ENCODE assay signal across 20 mouse cellular contexts in genomic region chr1:60750201-60750765, GRCm38 (mm10). TPM values are rescaled to one million over a fixed set of nuclear protein-coding genes. Genes with fewer than 3 reads are reported as not detected.
DNase-seq lines count a peak whose midpoint lies in the region; ATAC-seq lines count a peak whose summit lies in the region.
"Had no signal": no experiment of that assay in that cellular context is flagged by ENCODE, and none has a peak within 500 bp of the region (broad histone marks: within the 10 kb centered on the region; RNA-seq: fewer than 3 reads in every experiment).

No protein-coding gene starts in this region.

- intact Hi-C loops in left cerebral cortex, postnatal 4 days (cut with DNase I), result no loop called here

- no peak overlapping the region for H3K4me3 ChIP-seq in kidney, embryonic 15.5 days (replicated peaks)
- H3K4me3 ChIP-seq in kidney, embryonic 14.5 days (ENCODE audit: low read length), result no peak overlapping the region
- H3K4me3 ChIP-seq in midbrain, embryonic 11.5 days (ENCODE audit: low read depth, low read length), result no peak overlapping the region
- no peak overlapping the region for H3K4me3 ChIP-seq in midbrain, embryonic 14.5 days (replicated peaks; ENCODE audit: low read depth, low read length)
- H3K4me3 ChIP-seq: embryonic facial prominence, embryonic 10.5 days; forebrain, embryonic 13.5 days; gastrocnemius, adult 2 months; heart, embryonic 12.5 days; hindbrain, embryonic 10.5 days had no signal

- no peaks in the 10 kb centered on the region for H3K9me3 ChIP-seq in kidney, embryonic 15.5 days (replicated peaks)
- no peaks in the 10 kb centered on the region for H3K9me3 ChIP-seq in kidney, embryonic 14.5 days (ENCODE audit: control insufficient read depth, low read length)
- no peaks in the 10 kb centered on the region for H3K9me3 ChIP-seq in midbrain, embryonic 11.5 days (ENCODE audit: control insufficient read depth, low read length)
- H3K9me3 ChIP-seq in midbrain, embryonic 14.5 days (ENCODE audit: control insufficient read depth, low read length), result no peaks in the 10 kb centered on the region
- H3K9me3 ChIP-seq: embryonic facial prominence, embryonic 10.5 days; forebrain, embryonic 13.5 days; G1E; heart, embryonic 12.5 days; hindbrain, embryonic 10.5 days had no signal

- ATAC-seq in kidney, embryonic 15.5 days (replicated peaks; ENCODE audit: low FRiP score), result no peak
- ATAC-seq in kidney, embryonic 14.5 days (ENCODE audit: low FRiP score, low TSS enrichment), result no peak
- no peak for ATAC-seq in midbrain, embryonic 11.5 days (ENCODE audit: low FRiP score)
- no peak for ATAC-seq in midbrain, embryonic 14.5 days (ENCODE audit: low FRiP score, low TSS enrichment)
- peak; percentile 5 for ATAC-seq in inflammation-experienced regulatory T-cells, adult 6 months
- ATAC-seq: forebrain, embryonic 13.5 days; forebrain, postnatal 0 days had no signal

- H3K9ac ChIP-seq in kidney, embryonic 15.5 days, result no peak overlapping the region
- H3K9ac ChIP-seq in kidney, embryonic 14.5 days (ENCODE audit: low read depth, low read length), result no peak overlapping the region
- H3K9ac ChIP-seq in midbrain, embryonic 11.5 days (ENCODE audit: low read length), result no peak overlapping the region
- no peak overlapping the region for H3K9ac ChIP-seq in midbrain, embryonic 14.5 days (replicated peaks; ENCODE audit: low read length)
- H3K9ac ChIP-seq: forebrain, embryonic 13.5 days; forebrain, postnatal 0 days; heart, embryonic 12.5 days; hindbrain, embryonic 14.5 days had no signal

- no peaks in the 10 kb centered on the region for H3K36me3 ChIP-seq in kidney, embryonic 15.5 days
- no peaks in the 10 kb centered on the region for H3K36me3 ChIP-seq in kidney, embryonic 14.5 days (ENCODE audit: control insufficient read depth, insufficient read depth, low read length)
- no peaks in the 10 kb centered on the region for H3K36me3 ChIP-seq in midbrain, embryonic 11.5 days (ENCODE audit: control insufficient read depth, insufficient read depth, low read length)
- H3K36me3 ChIP-seq in midbrain, embryonic 14.5 days (ENCODE audit: control insufficient read depth, insufficient read depth, low read length), result no peaks in the 10 kb centered on the region
- H3K36me3 ChIP-seq: embryonic facial prominence, embryonic 10.5 days; G1E; heart, embryonic 12.5 days; hindbrain, embryonic 10.5 days had no signal

- DNase-seq in midbrain, embryonic 11.5 days (ENCODE audit: low spot score, missing footprints), result peak; percentile 51
- no peak for DNase-seq in midbrain, embryonic 14.5 days
- peak; percentile 63 for DNase-seq in CD4-positive, CD25-positive, alpha-beta regulatory T cell, adult 2 months (ENCODE audit: low read depth, low spot score)
- DNase-seq in left cerebral cortex, postnatal 4 days, result no peak
- DNase-seq in c-Kit-positive CD71-positive TER-119-positive erythroid progenitor cells, embryonic 14.5 days (ENCODE audit: low spot score), result no peak
- DNase-seq: adrenal gland, postnatal 14 days; cerebellum, adult 18-20 months; cerebellum, adult 9-11 months; forebrain, postnatal 0 days; gastrocnemius, adult 2 months; gastrocnemius, postnatal 25 days had no signal

- WGBS in kidney, embryonic 15.5 days, result 80% methylated on average over 6 of the region's 6 CpGs
- 79% methylated on average over 6 of the region's 6 CpGs for WGBS in kidney, embryonic 14.5 days
- WGBS in midbrain, embryonic 11.5 days, result 88% methylated on average over 6 of the region's 6 CpGs
- 87% methylated on average over 6 of the region's 6 CpGs for WGBS in midbrain, embryonic 14.5 days

- peak overlapping the region; percentile 42; the same call in 1 of the 2 replicates for H3K27ac ChIP-seq in kidney, embryonic 15.5 days
- no peak overlapping the region for H3K27ac ChIP-seq in kidney, embryonic 14.5 days (ENCODE audit: low read depth, low read length)
- H3K27ac ChIP-seq in midbrain, embryonic 11.5 days (ENCODE audit: low read depth, low read length), result no peak overlapping the region
- H3K27ac ChIP-seq in midbrain, embryonic 14.5 days (replicated peaks; ENCODE audit: low read depth, low read length), result no peak overlapping the region
- H3K27ac ChIP-seq: embryonic facial prominence, embryonic 10.5 days; forebrain, embryonic 13.5 days; gastrocnemius, adult 2 months; hindbrain, embryonic 10.5 days; hindbrain, embryonic 14.5 days had no signal

- H3K4me2 ChIP-seq in kidney, embryonic 15.5 days, result no peak overlapping the region
- H3K4me2 ChIP-seq in kidney, embryonic 14.5 days (replicated peaks; ENCODE audit: low read depth, low read length), result no peak overlapping the region
- no peak overlapping the region for H3K4me2 ChIP-seq in midbrain, embryonic 11.5 days
- no peak overlapping the region for H3K4me2 ChIP-seq in midbrain, embryonic 14.5 days (ENCODE audit: low read length)
- H3K4me2 ChIP-seq: forebrain, embryonic 13.5 days; heart, embryonic 12.5 days; hindbrain, embryonic 14.5 days had no signal

- H3K27me3 ChIP-seq in kidney, embryonic 15.5 days, result no peaks in the 10 kb centered on the region
- H3K27me3 ChIP-seq in kidney, embryonic 14.5 days (ENCODE audit: control insufficient read depth, insufficient read depth, low read length), result no peaks in the 10 kb centered on the region
- H3K27me3 ChIP-seq in midbrain, embryonic 11.5 days (ENCODE audit: control insufficient read depth, insufficient read depth, low read length), result no peaks in the 10 kb centered on the region
- H3K27me3 ChIP-seq in midbrain, embryonic 14.5 days (ENCODE audit: control insufficient read depth, insufficient read depth, low read length), result no peaks in the 10 kb centered on the region
- H3K27me3 ChIP-seq: forebrain, embryonic 13.5 days; heart, embryonic 12.5 days had no signal

- H3K4me1 ChIP-seq in kidney, embryonic 15.5 days, result peaks cover 12% of the 10 kb centered on the region; the same call in 1 of the 2 replicates
- no peaks in the 10 kb centered on the region; the same call in 1 of the 2 replicates for H3K4me1 ChIP-seq in kidney, embryonic 14.5 days (ENCODE audit: control insufficient read depth, insufficient read depth, low read length)
- H3K4me1 ChIP-seq in midbrain, embryonic 11.5 days (ENCODE audit: control insufficient read depth, insufficient read depth, low read length), result no peaks in the 10 kb centered on the region
- H3K4me1 ChIP-seq in midbrain, embryonic 14.5 days (ENCODE audit: control insufficient read depth, insufficient read depth, low read length), result no peaks in the 10 kb centered on the region
- H3K4me1 ChIP-seq: embryonic facial prominence, embryonic 10.5 days; forebrain, embryonic 13.5 days; hindbrain, embryonic 10.5 days had no signal

RNA-seq across cellular contexts. Expression of gene Cd28, which starts 33.7 kb away (rescaled TPM):
- 0.24 and 0.30 TPM in 2 replicates for polyA plus RNA-seq in kidney, embryonic 15.5 days (2015; fragmentation: Nextera tagmentation; extraction: Ambion mirVana)
- 0.16 and 0.33 TPM in 2 replicates for polyA plus RNA-seq in kidney, embryonic 14.5 days (2014; fragmentation: Nextera tagmentation; extraction: Ambion mirVana)
- polyA plus RNA-seq in midbrain, embryonic 11.5 days (2014; fragmentation: Nextera tagmentation; extraction: Ambion mirVana), result 0.10 and 0.28 TPM in 2 replicates
- 0.12 and 0.18 TPM in 2 replicates for polyA plus RNA-seq in midbrain, embryonic 14.5 days (2014; fragmentation: Nextera tagmentation; extraction: Ambion mirVana)
- polyA plus RNA-seq in inflammation-experienced regulatory T-cells, adult 6 months (2017; shearing (Covaris generic)), result 100 to 1,000 TPM; 248 to 316 (median 315) TPM
- total RNA-seq in left cerebral cortex, postnatal 4 days (2021), result under 1 TPM in 1 of 2 experiments, not detected in 1; 0.12 TPM
- polyA plus RNA-seq: G1E had no signal

Comparison
In these comparisons a context has a peak if more than half of its experiments do, and no peak if none do; other contexts are left out.
1. DNase-seq: peak in midbrain, embryonic 11.5 days (single experiment) and CD4-positive, CD25-positive, alpha-beta regulatory T cell, adult 2 months (single experiment); none in midbrain, embryonic 14.5 days (single experiment), left cerebral cortex, postnatal 4 days (single experiment) and c-Kit-positive CD71-positive TER-119-positive erythroid progenitor cells, embryonic 14.5 days (single experiment).
2. RNA of gene Cd28, which starts 33.7 kb away (polyA plus RNA-seq): 248 to 316 TPM in inflammation-experienced regulatory T-cells, adult 6 months; 0.24 to 0.30 TPM in kidney, embryonic 15.5 days, 0.12 to 0.18 TPM in midbrain, embryonic 14.5 days, 0.16 to 0.33 TPM in kidney, embryonic 14.5 days and 0.10 to 0.28 TPM in midbrain, embryonic 11.5 days; every median in the first group is over 100 times any median in the second.